Mouse (Mus musculus): ENCODE data around the gene A4galt.
A peak's percentile ranks its signal among the peaks of the same experiment; 100 is the strongest.
"Not testable (repeated sequence)": the region's sequence is repeated elsewhere in the genome, so short reads cannot be mapped to it uniquely, and the experiment has no call there.

A4galt gene

DNA sequence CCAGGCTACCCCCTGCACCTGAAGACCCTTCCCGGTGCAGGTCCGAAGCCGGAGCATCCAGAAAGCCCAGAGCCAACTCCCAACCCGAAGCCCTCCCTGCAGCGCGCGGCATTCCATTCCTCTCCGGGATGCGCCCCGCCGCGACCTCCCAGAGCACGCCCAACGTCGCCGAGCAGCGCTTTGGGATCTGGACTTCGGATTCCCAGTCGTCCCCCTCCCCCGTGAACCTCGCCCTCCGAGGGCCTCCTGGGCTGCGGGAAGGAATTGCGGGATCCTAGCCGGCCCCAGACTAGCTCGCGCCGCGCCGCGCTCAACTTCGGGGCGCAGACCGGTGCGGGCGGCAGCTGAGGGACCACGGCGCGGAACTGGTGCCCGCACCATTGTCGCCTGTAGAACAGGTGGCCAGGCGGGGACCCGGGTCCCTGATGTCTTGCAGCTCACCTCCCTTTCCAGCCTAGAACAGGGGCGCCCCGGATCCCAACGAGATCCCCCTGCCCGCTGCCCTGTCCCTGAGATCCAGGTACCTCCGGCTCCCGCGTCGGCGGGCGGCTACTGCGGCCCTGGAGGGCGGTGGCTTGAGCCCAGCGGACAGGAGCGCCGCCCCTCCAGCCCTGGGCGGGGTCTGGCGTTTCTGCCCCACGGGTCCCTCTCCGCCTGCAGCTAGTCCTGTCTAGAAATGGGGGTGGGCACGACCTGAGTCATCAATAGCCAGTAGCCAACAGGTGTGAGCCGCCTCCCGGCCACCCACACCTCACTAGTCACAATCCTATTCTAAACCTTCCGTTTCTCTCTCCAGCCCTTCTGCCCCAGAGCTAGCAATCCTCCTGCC is at the start of gene A4galt:
A4galt (minus strand) TSS at position 599 of the 829 bp plus-strand sequence.
- DNase-seq: peak in 1 of 2 experiments; percentile 16

DNA sequence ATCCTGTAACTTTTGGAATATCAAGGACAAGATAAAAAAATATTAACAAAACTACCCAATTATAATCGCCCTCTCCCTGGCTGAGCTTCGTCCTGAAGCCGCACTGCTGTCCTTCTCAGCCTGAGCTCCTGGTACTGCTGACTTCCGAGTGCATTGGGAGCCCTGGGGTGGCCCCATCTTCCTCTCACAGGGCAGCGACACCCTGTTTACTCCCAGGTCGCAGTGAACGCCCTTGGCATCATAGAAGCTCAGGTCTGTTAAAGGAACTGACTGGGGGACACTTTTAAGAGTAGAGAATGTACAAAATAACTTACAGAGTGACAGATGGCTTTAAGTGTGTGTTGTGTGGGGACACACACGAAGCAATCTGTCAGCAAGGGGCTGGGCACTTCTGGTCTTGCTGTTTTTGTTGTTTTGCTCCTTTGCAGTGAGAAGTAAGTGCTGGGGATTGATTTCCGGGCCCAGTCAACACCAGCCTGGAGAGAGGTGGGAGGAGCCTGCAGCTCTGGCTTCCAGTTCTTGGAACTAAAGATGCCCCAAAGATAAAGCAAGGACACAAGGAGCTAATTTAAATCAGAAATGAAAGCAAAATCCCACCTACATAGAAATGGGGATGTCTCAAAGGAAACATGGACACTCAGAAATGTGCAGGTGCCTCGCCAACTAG is 48.5 kb upstream of the A4galt start:
- no peak for DNase-seq

DNA sequence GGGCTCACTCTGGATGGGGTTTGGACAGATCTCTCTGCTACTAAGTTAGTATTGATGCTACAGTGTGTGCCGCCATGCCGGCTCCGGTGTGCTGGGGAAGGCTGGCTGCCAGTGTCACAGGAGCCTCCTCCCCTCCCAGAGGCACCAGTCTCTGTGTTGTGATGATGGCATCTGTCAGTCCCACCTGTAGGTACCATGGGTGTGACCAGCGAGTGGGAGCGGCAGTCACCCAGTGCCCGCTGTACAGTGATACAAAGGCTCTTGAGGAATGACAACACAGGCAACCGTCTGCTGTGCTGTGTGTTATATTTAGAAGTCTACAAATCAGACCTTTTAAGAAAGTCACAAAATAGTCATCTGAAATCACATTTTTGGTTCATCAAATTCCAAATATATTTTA is 47.9 kb upstream of the A4galt start:
- DNase-seq: no peak

DNA sequence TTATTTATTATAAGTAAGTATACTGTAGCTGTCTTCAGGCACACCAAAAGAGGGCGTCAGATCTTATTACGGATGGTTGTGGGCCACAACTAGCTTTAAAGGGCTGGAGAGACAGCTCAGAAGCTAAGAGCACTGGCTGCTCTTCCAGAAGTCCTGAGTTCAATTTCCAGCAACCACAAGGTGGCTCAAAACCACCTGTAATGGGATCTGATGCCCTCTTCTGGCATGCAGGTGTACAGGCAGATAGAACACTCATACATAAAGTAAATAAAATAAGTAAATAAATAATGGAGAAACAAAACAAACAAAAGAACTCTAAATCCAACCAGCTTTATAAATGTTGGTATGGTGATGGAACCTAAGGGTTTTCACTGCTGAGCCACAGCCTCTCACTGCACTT is 47.2 kb upstream of the A4galt start:
- DNase-seq: no peak

DNA sequence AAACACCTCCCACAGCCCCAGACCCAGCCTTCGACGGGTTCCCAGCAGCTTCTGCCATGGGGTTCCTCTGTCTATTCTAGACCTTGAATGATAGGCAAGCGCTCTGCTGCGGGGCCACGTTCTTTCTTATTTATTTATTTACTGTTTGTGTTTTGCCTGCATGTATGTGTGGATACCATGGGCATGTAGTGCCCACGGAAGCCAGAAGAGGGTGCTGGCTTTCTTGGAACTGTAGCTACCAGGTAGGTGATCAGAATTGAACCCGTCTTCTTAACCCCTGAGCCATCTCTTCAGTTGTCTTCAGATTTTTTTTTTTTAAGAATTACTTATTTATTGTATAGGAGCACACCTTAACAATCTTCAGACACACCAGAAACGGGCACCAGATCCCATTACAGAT is 46.7 kb upstream of the A4galt start:
- no peak for DNase-seq

DNA sequence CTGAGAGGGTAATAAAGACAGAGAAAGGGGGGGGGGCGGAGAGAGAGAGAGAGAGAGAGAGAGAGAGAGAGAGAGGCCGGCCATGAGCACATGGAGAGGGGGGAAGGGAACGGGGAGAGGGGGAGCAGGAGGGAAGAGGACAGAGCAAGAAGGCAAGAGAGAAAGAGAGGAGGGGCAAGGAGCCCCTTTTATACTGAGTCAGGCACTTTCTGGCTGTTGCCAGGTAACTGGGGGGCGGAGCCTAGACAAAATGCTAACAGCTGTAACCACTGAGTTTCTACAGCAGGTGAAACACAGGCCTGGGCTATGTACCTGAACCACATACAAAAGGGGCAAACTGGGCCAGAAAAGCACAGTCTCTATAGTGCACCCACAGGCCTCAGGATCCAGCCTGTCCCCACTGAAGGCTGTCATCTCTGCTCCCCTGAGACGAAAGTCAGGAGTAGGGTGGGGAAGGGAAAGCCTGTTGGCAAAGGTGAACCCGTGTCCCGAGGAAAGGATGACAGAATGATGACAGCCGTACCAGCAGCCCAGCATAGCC is 45.3 kb upstream of the A4galt start:
- no peak for DNase-seq

DNA sequence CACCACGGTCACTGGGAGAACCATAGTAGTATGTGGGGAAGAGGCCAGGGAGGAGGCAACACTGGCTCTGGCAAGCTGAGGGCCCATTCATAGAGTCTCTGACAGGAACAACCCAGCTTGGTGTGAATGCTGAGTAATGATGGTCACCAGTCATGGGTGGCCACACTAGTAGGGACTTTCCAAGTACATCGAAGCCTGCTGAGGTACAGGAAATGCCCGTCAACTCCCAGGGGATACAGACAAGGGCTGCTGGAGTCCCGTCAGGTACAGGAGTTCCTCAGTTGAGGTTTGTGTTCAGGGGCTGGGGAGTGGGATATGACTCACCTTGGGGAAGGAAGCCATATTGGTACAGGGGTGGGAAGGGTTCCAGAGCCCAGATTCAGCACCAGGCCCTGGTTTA is 44.5 kb upstream of the A4galt start:
- no peak for DNase-seq

DNA sequence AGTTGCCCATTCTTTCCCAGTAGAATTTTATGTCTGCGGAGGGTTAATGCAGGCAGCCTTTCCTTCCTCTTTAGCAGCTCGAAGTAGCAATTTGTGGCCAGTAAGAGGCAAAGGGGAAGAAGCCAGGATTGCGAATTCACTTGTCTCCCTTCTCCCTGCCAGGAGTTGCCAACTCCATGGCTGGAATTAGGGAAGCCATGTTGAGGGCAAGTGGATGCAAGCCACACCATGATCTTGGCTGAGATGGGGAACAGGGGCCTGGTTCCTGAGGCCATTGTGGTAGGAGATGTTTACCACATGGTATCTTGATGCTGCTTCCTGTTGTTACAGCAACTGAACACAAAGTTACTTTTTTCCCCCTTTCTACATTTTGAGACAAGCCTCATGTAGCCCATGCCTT is 43.4 kb upstream of the A4galt start:
- no peak for DNase-seq

DNA sequence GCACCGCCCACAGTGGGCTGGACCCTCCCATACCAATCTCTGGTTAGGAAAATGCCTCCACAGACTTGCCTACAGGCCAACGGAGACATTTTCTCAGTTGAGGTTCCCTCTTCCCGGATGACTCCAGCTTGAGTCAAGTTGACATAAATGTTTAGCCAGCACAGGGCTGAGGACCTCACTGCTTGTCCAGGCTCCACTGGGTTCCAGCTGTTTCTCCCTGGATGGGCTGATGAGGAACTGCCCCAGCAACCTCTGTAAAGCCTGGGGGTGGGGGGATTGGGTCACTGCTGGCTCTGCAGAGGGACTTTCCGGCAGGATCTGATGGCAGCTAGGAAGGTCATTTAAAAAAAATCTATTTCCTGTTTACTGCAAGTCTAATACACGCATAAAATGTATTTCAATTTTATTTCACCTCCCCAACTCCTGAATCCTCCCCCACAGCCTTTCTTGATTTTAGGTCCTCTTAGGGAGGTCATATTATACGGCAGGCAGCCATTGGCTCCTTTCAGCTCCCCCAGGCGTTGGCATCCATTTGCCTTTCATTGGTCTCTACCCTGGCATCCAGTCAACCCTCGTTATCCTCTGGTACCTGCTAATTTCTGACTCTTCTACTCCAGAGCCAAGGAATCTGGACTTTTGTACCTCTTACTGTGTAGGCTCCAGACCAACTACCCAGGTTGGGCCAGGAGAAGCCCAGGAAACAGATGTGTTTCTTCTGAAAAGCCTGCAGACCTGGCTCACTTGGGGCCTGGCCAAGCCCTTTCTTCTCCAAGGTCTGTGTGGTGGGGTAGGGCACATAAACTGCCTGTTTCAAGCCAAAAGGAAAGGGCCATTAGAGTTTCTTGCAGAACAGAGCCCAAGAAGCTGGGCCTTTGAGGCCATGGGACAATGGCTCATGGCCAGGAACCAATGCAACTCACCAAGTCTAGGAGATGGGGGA is 42.4 kb upstream of the A4galt start:
- DNase-seq: peak; percentile 81 to 87

DNA sequence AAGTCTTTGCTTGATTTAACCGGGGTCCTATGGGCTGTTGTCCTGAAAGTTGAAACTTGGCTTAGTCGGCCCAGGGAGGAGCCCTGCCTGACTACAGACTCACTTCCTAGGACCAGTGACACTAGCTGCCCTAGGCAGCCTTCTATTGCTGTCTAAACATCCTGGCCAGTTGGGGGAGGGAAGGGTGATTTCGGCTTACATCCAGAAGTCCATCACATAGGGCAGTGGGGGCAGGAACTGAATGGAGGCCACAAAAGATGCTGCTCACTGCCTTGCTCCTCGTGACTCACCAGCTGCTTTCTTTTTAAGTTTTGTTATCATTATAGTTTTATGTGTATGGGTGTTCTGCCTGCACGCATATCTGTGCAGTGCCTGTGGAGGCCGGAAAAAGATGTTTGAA is 41.6 kb upstream of the A4galt start:
- no peak for DNase-seq

DNA sequence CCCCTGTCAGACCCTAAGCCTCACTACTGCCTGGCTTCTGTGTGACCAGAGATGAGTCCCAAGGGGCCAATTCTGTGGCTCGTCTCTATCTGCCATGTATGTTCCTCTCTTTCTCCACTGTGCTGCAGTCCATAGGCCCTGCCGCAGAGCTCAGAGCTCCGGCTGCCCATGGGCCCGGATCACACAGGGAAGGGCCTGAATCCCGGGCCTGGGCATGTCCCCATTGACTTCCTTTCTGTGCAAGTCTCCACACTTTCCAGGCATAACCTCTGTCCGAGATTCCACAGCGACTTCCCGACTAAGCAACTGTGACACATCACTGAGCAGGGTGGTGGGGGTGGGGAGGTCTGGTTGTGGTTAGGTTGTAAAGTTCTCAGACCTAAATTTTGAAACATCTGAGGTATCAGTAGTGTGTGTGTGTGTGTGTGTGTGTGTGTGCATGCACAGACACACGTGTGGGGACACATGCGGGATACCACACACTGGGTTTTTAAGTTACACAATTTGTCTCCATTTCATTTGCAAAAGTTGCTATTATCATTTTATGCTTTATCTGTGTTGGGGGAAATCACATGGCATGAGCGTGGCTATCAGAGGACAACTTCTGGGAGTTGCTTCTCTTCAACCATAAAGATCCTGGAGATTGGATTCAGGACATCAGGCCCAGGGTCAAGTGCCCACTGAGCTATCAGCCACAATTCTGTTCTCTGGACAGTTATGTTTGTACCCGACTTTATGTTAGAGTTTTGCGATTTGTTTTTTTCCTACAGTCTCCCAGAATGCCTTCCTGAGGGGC is 40.9 kb upstream of the A4galt start:
- no peak for DNase-seq

DNA sequence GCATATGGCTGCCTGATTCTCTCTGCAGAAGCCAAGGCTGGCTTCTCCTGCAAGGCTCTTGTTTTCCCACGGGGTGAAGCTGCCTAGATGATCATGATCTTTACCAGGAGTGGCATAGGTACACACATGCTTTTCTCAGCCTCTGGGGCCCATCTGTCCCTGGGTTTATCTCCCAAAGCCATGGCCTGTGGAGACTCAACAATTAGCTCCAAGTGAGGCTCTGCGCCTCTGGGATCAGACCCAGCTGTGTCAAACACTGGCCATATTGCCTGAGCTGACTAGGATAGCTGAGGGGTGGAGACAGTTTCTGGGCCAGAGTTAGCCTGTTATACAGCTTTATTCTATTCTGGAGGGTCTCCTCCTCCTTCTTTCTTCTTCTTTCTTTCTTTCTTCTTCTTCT is 39.3 kb upstream of the A4galt start:
- no peak for DNase-seq

DNA sequence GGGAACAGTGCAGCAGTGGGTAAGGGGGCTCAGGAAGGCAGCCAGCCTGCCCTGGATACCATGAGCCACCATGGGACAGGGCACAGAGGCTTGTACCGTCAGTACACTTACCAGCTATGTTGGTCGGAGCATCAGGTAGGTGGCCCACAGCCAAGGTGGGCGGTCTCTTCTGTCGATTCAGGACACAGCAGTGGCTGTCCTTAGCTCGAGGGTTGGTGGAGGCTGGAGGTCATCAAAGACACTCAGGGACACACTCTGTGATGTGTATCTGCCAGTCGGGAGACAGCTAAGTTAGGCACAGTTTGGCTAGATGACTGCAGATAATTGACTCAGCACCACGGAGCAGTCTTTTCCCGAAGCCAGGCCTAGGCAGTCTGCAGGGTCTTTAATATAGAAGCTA is 33.3 kb upstream of the A4galt start:
- no peak for DNase-seq

DNA sequence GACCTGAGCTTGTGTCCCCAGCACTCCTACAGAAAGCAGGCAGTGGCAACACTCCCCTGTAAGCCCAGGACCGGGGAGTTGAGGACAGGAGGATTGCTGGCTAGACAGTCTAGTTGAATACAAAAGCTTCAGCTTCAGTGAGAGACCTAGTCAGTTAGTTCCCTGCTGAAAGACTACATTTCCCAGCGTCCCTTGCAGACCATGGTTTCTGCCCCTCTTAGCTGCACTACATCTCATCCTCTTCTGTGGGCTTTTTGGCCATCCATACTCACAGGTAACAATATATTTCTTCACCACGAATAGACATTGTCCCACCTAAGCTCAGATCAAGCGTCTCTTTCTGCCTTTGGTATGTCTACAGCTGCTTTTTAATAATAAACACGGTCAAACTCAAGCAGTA is 30.8 kb upstream of the A4galt start:
- DNase-seq: no peak

DNA sequence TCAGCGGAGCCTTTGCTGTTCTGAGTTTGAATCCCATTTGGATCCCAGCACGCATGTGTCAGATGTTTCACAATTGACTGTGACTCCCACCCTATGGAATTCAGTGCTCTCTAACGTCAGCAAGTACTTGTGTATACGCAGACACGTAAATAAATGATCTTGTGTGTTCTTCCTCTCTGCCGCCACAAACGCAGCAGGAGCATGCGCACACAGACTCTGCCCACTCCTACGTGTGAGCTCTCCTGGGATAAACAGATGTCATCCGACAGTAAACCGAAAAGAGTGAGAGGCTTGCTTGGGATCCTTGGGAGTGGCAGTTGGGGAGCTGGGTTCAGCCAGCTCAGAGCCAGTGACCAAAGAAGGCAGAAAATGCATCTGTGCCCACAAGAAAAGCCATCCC is 29.7 kb upstream of the A4galt start:
- DNase-seq: no peak

DNA sequence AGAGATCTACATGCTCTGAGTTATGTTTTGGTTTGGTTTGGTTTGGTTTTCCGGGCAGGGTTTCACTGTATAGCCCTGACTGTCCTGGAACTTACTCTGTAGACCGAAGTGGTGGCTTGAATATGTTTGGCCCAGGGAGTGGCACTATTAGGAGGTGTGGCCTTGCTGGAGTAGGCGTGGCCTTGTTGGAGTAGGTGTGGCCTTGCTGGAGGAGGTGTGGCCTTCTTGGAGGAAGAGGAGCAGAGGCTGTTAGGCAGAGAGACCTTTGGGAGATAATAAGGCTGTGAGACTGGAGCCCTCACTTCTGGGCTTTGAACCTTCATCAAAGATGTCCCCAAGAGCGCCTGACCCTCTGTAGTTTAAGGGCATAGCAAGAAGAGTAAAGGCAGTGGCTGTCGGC is 27.0 kb upstream of the A4galt start:
- DNase-seq: no peak

DNA sequence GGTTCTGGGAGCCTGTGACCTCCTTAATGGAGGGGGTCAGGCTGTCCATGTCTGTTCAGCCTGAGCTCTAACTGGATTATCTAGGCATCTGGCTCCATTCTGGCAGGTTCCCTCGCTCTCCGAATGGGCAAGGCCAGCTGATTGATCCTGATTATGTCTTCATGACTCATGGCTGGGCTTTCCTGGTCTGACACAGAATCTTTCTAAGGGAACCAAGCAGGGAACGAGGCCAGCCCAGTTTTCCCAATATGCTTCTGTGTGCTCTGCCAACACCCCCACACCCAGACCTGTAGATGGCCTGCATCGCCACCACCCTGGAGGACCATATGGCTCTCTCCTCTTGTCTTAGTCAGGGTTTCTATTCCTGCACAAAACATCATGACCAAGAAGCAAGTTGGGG is 25.9 kb upstream of the A4galt start:
- DNase-seq: peak; percentile 51 to 68

DNA sequence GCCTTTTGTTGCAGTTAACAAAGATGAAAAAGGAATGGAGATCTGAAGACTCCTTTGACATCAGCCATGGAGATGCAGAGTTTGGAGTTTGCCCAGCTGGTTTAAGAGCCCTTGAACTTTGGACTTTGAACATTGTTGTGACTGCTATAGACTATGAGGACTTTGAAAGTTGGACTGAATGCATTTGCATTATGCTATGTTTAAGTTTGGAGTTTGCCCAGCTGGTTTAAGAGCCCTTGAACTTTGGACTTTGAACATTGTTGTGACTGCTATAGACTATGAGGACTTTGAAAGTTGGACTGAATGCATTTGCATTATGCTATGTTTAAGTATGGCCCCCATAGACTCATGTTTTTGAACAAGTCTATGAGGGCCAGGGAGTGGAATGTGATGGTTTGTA is 22.7 kb upstream of the A4galt start:
- DNase-seq: not testable (repeated sequence)

DNA sequence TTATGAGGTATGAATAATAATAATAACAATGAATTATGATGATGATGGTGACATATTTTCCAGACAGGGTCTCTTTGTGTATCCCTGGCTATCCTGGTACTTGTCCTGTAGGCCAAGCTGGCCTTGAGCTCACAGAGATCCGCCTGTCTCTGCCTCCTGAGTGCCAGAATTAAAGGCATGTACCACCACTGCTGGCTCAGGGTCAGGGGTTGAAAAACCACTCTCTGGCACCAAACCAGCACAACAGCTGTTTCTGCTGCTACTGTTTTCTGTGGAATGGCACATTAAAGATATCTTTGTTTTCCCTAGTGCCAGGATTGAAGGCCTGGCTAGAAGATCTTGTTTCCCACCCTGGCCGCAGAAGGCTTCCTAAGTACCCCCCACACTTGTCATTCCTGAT is 21.4 kb upstream of the A4galt start:
- no peak for DNase-seq

DNA sequence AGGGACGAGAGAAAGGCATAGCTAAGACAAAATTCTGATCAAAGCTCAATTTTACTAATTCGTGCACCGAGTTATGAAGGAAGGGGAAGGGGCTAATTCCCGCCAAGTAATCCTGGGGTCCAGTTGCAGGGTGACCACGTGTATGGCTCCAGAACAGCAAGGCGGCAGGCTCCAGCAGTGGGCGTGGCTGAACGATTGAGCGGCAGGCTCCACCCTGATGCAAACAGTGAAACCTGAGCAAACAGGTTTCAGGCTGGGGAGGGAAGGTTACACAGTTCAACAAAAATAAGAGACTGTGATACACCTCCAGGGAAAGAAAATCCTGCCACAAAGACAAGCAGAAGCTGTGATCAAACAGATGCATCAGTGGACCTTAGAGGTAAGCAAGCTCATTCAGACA is 19.6 kb upstream of the A4galt start:
- not testable (repeated sequence) for DNase-seq

DNA sequence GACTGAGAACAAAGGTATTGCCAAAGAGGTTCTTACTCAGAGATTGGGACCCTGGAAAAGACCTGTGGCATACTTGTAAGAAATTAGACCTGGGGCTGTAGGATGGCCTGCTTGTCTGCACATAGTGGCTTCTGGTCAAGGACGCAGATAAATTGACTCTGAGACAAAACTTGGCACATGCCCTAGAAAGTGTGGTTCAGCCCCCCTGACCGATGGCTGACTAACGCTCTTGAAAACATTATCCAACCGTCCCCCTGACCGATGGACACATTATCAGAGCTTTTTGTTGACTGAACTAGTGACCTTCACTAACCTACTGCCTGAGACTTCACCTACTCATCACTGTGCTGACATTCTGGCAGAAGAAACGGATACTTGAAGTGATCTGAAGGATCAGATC is 18.4 kb upstream of the A4galt start:
- DNase-seq: not testable (repeated sequence)

DNA sequence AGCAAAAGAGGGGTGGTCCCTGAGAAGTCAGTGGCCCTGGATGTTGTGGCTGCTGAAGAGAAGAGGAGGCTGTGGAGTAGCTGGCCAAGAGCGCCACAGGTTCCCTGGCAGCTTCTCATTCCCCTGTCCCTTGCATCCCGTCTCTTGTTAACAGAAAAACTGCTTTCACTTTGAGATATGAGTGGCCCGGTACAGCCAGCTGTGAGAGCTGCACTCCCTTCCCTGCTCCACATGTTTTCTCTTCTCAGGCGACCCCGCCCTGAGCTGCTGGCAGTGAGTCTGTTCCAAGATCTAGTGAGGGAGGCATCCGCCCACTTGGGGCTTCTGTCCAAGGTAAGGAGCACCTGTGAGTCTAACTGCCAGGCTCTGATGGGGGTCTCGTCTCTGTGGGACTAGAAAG is 16.9 kb upstream of the A4galt start:
- not testable (repeated sequence) for DNase-seq

Measured in cerebellum, postnatal 10 days (tissue).